Mouse (Mus musculus): ENCODE measurements around the gene Cntnap1.
"Not testable (repeated sequence)": the region's sequence is repeated elsewhere in the genome, so short reads cannot be mapped to it uniquely, and the experiment has no call there.

Gene Cntnap1

DNA sequence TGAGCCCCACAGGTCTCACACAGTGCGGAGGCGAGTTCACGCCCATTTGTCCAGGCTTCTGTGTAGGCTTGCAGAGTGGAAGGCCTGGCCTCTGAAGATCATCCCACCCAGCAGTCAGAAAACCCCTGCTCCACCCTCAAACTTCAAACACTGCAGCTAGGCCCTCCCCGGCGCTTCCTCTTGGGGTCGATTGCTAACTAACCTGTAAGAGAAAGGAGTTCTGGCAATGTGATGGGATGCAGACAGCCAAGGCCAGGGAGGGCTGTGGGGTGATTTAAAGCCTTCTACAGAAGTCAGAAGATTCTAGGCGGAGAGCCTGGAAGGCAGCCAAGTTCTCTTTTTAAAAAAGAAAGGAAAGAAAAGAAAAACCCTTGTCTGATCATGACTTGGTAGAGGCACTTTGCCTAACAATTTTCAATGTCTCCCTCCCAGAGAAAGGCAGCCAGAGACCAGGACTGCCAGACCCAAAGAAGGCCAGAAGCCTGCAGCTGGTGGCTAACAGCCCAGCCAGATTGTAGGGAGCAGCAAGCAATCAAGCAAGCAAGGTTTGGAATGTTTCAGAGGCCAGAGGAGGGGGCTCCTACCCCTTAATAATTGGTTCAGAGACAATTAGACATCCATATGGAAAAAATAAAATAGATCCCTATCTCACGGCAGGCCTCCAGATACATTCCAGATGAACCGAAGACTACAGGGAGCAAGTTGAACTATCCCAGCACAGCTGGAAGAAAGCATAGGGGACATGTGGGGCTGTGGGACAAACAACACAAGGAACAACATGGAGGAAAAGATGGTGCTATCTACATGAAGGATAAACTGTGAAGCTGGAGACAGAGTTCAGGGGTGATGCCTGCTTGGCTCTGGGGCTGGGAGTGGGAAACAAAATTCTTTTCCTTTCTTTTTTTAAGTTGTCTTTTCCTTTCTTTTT, 20.9 kb upstream of the Cntnap1 start:
- DNase-seq = no peak

GRCm38 (mm10) chr11:101151063-101151462, 19.3 kb upstream of the Cntnap1 start:
- no peak for DNase-seq

GRCm38 (mm10) chr11:101152825-101153224, 17.5 kb upstream of the Cntnap1 start:
- no peak for DNase-seq

DNA sequence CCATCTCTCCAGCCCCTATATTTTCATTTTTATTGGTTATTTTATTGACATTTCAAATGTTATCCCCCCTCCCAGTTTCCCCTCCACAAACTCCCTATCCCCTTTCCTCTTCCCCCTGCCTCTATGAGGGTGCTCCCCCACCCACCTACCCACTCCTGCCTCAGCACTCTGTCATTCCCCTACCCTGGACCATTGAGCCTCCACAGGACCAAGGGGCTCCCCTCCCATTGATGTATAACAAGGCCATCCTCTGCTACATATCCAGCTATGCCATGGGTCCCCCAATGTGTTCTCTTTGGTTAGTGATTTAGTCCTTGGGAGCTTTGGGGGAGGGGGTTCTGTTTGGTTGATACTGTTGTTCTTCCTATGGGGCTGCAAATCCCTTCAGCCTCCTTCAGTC, 15.7 kb upstream of the Cntnap1 start:
- no peak for DNase-seq

- no peak for DNase-seq
These were observed 15.2 kb upstream of the Cntnap1 start for GRCm38 (mm10) chr11:101155151-101155550.

DNA sequence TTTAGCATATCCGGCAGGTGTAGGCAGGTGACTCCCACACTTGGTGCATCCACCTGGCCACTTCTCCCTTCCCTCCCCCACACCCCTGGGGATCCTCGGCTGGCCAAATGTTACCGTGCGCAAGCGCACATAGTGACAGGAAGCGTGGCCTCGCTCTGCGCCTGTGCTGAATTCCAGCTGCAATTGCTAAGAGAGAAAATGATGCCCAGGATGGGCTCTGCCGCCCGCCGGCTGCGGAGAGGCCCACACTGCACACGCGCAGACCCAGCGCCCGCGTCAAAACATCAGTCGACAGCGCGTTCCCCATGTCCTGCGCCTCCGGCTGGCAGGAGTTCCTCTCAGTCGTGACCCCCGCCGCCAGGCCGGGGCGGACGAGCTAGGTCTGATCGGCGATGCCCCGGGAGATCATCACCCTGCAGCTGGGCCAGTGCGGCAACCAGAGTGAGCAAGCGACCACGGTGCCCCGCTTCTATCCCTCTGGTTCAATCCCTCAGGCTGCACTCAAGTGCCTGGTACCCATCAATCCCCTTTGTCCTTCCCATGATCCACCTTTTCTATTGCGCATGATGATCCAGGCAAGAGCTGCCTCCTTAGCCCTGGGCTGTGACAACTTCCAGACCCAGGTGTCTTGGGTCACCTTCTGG, 14.5 kb upstream of the Cntnap1 start, which contains the start of gene Tubg2:
Gene Tubg2, plus strand, starts transcription at position 180 of the 644 bp plus-strand sequence.
- DNase-seq = peak; percentile 47

DNA sequence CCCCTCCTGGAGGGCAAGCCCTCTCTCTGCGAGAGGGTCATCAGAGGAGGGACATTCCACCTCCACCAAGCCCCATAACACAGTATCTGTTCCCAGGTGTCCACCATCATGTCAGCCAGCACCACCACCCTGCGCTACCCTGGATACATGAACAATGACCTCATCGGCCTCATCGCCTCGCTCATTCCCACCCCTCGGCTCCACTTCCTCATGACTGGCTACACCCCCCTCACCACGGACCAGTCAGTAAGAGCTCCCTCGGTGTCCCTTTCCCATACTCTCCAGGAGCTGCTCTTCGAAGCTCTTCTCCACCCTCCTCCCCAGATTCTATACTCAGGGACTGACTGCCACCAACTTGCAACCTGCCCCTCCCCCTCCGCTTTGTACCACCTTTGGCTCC, 10.2 kb upstream of the Cntnap1 start:
- not testable (repeated sequence) for DNase-seq

DNA sequence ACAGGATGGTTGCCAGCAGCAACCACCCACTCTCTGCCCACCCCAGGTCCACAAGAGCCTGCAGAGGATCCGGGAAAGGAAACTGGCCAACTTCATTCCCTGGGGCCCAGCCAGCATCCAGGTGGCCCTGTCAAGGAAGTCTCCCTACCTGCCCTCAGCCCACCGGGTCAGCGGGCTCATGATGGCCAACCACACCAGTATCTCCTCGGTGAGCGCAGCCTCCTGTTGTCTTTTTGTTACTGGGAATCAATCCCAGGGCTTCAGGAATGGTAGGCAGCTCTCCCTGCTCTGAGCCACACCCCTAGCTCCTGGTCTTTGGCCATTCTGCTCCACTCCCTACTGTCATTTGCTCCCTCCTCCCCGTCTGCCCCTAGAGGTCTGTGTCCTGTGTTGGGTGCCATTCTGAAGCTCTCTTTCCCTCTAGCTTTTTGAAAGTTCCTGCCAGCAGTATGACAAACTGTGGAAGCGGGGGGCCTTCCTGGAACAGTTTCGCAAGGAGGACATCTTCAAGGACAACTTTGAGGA, 9.3 kb upstream of the Cntnap1 start:
- DNase-seq = not testable (repeated sequence)

GRCm38 (mm10) chr11:101161551-101161950, 8.8 kb upstream of the Cntnap1 start:
- DNase-seq = no peak

GRCm38 (mm10) chr11:101162301-101162700, 8.0 kb upstream of the Cntnap1 start:
- no peak for DNase-seq

GRCm38 (mm10) chr11:101162772-101163171, 7.6 kb upstream of the Cntnap1 start:
- DNase-seq = peak; percentile 53

DNA sequence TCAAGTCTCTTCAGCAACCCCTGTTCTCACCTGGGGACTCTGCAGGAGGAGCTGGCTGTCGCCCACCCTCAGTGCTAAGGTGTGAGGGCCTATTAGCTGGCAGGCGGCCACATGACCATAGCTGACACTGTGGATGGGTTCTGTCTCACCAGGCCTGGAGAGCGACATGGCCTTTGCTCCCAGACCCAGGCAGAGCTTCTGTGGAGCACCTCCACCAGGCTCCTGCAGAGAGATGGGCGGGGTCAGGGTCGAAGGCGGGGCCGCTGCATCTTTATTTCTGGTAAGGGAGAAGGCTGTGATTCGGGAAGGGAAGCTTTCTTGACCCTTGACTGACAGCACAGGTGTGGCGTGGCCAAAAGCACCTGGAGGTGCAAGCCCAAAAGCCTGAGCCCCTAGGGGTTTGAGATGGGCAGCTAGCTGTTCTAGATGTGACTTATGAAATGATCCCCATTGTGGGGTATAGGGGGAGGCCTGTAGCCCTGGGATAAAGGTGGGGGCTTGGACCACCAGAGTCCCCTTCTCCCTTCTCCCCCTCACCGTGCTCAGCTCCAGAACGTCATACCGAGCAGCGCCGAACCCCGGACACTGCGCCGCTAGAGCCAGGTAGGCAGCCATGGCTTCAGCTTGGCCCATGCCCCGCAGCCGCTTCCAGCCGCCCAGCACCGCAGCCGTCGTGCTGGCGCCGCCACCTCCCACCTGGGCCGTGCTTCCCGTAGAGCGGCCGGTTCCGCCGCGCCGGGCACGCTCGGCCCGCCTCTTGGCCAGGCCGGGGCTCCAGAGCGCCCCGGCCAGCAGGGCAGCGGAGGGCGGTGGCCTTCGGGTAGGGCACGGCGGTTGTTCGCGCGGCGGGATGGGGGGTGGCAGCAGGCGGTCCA, 6.6 kb upstream of the Cntnap1 start:
- DNase-seq = peak; percentile 58

GRCm38 (mm10) chr11:101164351-101164665, 6.0 kb upstream of the Cntnap1 start:
- no peak for DNase-seq

- DNase-seq = no peak
These were observed 5.4 kb upstream of the Cntnap1 start for GRCm38 (mm10) chr11:101164677-101165580.

DNA sequence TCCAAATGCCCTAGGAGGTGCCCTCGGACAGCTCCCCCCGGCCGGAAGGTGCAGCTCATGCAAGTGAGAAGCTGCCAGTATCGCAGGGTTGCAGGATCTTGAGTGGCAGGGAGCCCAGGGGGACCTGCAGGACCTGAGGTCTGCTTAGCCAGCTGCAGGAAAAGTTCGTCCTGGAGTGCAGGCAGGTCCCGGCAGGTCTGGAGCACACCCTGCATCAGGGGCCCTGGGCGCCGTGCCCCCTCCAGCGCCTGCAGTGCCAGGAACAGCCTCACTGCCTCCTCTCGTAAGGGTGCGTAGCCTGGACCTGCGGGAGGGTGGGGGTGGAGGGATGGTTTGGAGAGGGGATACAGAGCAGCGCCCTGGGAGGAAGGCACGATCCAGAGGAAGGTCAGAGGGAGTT, 4.0 kb upstream of the Cntnap1 start:
- DNase-seq = no peak

GRCm38 (mm10) chr11:101167211-101167962, 2.9 kb upstream of the Cntnap1 start:
- DNase-seq = no peak

- no peak for DNase-seq
These were observed 2.4 kb upstream of the Cntnap1 start for GRCm38 (mm10) chr11:101167963-101168300.

- DNase-seq = peak; percentile 46
These were observed 1.9 kb upstream of the Cntnap1 start for GRCm38 (mm10) chr11:101168301-101168980.

DNA sequence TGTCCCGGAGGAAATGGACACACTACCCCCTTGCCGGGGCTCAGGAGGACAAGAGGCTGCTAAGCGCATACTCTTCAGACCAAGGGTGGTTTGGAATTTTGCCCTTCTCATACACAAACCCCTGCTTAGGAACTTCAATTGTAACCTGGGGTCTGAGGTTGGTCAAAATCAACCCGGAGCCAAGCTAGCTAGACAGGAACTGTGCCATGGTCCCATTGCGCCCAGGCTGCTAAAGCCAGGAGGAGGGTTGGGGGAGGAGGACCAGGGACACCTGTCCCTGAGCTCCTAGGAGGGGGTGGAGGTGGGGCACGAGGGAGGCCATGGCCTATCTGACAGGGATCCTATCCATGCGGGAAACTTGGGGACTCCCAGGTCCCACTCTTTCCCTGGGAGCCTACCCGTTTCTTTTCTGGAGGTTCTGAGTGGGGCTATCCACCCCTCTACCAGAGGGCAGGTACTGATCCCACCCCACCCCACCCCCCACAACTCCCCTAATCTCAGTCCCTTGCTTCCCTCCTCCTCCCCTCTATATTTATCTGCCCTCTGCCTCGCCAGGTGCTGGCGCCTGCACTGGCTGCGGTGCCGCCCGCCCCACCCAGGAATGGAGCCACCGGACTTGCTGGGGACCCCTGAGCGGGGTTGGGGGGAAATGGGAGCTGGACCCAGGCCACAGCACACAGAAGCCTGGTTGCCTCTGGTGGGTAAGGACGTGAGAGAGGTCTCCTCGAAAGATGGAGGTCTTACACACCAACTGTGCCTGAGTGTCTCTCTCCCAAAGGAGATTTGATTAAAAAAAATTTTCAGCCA, 819 bp upstream of the Cntnap1 start:
- no peak for DNase-seq

All from kidney, adult 18-20 months (tissue).